Mouse (Mus musculus): ENCODE results near the gene Lamc3.

GRCm38 (mm10) chr2:31945580-31945979, 58.5 kb downstream of the Lamc3 start:
- TF ChIP-seq CTCF (IDR thresholded peaks at IDR 0.05; ENCODE audit: low read depth) (no peak), EP300 (IDR thresholded peaks at IDR 0.05; ENCODE audit: low read depth) (no peak)

Measured in liver, postnatal 0 days (tissue).